Mouse (Mus musculus) embryo, embryonic 11 days (tissue): Measurements from ENCODE around the gene Srd5a2.

ENCODE experiments used
- DNase-seq: peaks from one replicate; pipeline ENCODE4 v3.0.0-alpha.2; 2015

Gene Srd5a2

DNA sequence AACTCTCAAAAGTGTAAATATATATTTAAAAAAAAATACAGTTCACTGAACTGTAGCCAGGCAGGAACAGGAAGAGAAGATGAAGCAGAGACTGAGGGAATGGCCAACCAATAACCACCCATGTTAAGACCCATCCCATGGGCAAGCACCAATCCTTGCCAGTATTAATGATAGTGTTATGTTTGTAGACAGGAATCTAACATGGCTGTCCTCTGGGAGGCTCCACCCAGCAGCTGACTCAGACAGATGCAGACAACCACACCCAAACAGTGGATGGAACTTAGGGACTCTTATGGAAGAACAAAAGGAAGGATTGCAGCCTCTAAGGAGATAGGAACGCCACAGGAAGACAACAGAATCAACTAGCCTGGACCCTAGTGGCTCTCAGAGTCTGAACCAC, 64.8 kb downstream of the Srd5a2 start:
- no peak for DNase-seq

DNA sequence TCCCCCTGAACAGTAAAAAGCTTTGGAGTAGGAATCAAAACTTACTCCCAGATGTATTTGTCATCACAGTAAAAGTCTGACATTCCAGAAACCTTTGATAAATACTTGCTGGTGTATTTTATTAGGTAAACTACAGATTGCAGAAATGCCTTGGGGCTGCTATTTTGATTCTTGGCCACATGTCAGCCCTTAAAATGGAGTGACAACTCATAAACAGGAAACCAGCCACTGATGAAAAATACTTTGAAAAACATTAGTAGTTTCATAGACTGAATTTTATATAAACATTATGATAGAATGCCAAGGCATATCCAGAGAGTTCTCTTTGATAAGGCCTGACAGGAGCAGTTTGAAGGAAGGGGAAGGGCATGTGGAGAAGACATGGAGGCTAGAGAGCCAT, 71.7 kb downstream of the Srd5a2 start:
- no peak for DNase-seq

DNA sequence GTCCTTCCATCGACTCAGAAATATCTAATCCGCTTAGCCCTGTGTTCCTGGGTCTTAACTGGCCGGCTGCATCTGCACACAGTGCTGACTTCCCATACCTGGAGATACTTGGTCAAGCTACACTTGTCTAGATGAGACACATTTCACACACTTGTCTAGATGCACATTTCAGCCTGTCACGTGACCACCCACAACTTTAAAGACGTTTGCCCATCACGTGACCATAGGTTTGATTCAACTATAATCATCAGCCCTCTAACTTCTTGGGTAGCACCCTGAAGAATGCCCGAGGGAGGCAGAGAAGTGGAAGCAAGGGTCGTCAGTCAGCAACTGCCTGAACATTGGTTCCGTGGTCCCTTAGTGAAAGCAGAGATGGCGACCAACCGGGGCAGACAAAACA, 75.1 kb downstream of the Srd5a2 start:
- DNase-seq = no peak

DNA sequence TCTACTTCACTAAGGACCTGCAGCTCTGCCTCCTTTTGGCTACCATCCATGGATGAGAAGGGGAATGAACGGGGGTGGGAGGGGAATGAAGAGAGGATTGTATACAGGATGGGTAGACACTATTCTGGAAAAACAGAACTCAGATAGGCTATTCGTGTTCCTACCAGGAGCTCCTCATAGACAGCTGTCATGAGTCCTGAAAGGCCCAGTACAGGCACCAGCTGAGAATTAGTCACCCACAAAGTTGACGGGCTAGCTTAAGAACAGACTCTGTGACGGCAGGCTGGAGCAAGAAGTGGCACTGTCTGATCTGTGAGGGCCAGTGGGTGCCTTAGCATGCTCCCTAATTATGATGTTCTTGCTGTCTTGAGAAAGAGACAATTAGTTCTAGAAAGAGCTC, 76.4 kb downstream of the Srd5a2 start:
- no peak for DNase-seq

DNA sequence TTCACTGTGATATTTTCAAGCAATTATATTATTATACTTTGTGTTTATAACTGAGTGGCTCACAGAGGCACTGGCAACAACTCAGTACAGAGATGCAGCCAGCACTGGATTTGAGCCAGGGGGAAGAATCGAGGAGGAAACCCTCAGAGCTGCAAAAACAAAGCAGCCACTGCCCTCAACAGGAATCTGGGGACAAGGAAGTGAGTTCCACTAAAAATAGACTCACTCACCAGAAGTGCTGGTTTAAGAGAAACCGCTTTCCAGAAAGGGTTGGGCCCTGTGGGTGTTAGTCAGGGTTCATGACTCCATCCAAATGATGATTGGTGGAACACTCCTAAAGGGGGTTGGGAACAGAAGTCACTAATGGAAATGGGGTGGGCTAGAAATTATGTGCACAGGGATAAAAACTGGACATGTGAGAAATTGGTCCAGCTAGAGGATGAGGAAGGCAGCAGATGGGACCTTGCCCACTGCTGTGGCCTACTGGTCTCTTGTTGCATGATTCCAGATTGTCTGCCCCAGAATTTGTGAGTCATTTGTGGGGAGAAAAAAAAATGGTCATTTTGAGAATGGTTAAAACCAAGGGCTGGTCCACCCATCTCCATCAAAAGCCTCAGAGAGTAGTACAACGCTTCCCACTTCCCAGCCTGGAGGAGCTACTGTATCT, 77.2 kb downstream of the Srd5a2 start:
- peak; percentile 7 for DNase-seq
